Mouse (Mus musculus) ES-Bruce4 (cell line): ENCODE results near the gene Grwd1. TPM values are rescaled to one million over a fixed set of nuclear protein-coding genes. Genes with fewer than 3 reads are reported as not detected.
A peak's percentile ranks its signal among the peaks of the same experiment; 100 is the strongest.
"Not testable (repeated sequence)": the region's sequence is repeated elsewhere in the genome, so short reads cannot be mapped to it uniquely, and the experiment has no call there.

Source experiments
- H3K27ac ChIP-seq: 2 replicates; pipeline ENCODE4 v1.5.1; 2012; ENCODE audit warnings: low read length, inconsistent platforms; ENCODE audit not compliant: insufficient read depth
- H3K27me3 ChIP-seq: 2 replicates; pipeline ENCODE4 v1.6.1; 2012; ENCODE audit warnings: mild to moderate bottlenecking, low read length, inconsistent platforms; ENCODE audit not compliant: control insufficient read depth, poor library complexity, insufficient read depth, severe bottlenecking
- H3K36me3 ChIP-seq: 2 replicates; pipeline ENCODE4 v1.6.1; 2012; ENCODE audit warnings: inconsistent platforms, mild to moderate bottlenecking, low read length, moderate library complexity; ENCODE audit not compliant: control insufficient read depth, poor library complexity, insufficient read depth, severe bottlenecking
- H3K4me1 ChIP-seq: one replicate; pipeline ENCODE4 v1.8.1; 2011; ENCODE audit warnings: low read length; ENCODE audit not compliant: control insufficient read depth, insufficient read depth
- H3K4me3 ChIP-seq: 2 replicates; pipeline ENCODE4 v1.5.1; 2011; ENCODE audit warnings: low read depth, mild to moderate bottlenecking, low read length
- H3K9ac ChIP-seq: 2 replicates; pipeline ENCODE4 v1.6.1; 2012; ENCODE audit warnings: low read depth, mild to moderate bottlenecking, inconsistent platforms; ENCODE audit not compliant: poor library complexity, severe bottlenecking
- H3K9me3 ChIP-seq: replicated peaks from 2 replicates; pipeline ENCODE4 v1.6.1; 2012; ENCODE audit warnings: mild to moderate bottlenecking, low read length, inconsistent platforms; ENCODE audit not compliant: control insufficient read depth, poor library complexity, insufficient read depth, severe bottlenecking
- CTCF ChIP-seq: IDR thresholded peaks from one replicate; pipeline ENCODE4 v1.8.1; 2011; ENCODE audit warnings: low read depth, low read length
- EP300 ChIP-seq: IDR thresholded peaks from 2 replicates; pipeline ENCODE4 v1.6.1; 2011; ENCODE audit warnings: low read depth, low read length; ENCODE audit not compliant: insufficient read depth
- POLR2A ChIP-seq: IDR thresholded peaks from one replicate; pipeline ENCODE4 v1.8.1; 2011; ENCODE audit warnings: low read length; ENCODE audit not compliant: insufficient read depth
- polyA plus RNA-seq: library from polyadenylated mRNA; stranded (reverse); fragments of >200 nt; gene quantifications from 2 replicates; pipeline ENCODE4 v1.2.4, GENCODE M21; 2011; ENCODE audit warnings: low read depth; ENCODE audit not compliant: missing spikeins, insufficient read depth, insufficient read length

The Grwd1 gene
- polyA plus RNA-seq, result 32.3 and 36.3 TPM in 2 replicates

GRCm38 (mm10) chr7:45830427-45831127, at the start of gene Grwd1:
Grwd1 (minus strand) TSS chr7:45830944.
- Histone ChIP-seq H3K4me3 (peak within 1 kb of the TSS; percentile 91), H3K4me1 (no peaks in the 10 kb centered on the region), H3K27me3 (peaks cover 14% of the 10 kb centered on the region), H3K36me3 (peaks cover 34% of the 10 kb centered on the region), H3K9me3 (no peaks in the 10 kb centered on the region), H3K27ac (no peak within 1 kb of the TSS), H3K9ac (peak within 1 kb of the TSS; percentile 64)
- no peak for TF ChIP-seq POLR2A
- TF ChIP-seq CTCF, result no peak
- TF ChIP-seq EP300, result no peak

DNA sequence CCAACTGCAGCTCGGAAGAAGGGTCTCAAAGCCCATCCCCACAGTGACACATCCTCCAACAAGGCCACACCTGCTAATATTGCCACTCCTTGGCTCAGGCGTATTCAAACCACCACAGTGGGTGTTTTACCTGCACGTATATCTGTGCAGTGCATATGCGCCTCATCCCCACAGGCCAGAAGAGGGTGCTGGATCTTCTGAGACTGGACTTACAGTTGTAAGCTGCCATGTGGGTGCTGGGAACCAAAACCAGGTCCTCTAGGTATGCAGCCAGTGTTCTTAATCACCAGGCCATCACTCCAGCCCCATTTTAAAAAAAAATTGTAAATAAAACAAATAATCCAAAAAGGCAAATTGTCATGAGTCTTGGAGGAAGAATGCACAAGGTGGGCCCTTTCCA, 49.8 kb upstream of the Grwd1 start:
- H3K4me3 ChIP-seq, result no peak overlapping the region
- H3K27ac ChIP-seq, result no peak overlapping the region
- no peak for TF ChIP-seq POLR2A
- TF ChIP-seq EP300, result no peak
- no peak for TF ChIP-seq CTCF
- H3K4me1 ChIP-seq, result no peaks in the 10 kb centered on the region
- no peaks in the 10 kb centered on the region for H3K9me3 ChIP-seq
- no peak overlapping the region for H3K9ac ChIP-seq
- no peaks in the 10 kb centered on the region for H3K27me3 ChIP-seq
- H3K36me3 ChIP-seq, result peaks cover 38% of the 10 kb centered on the region

GRCm38 (mm10) chr7:45878278-45878677, 47.5 kb upstream of the Grwd1 start, which contains the start of gene Grin2d:
Grin2d (minus strand) TSS chr7:45878378.
- not testable (repeated sequence) for H3K4me3 ChIP-seq, H3K27me3 ChIP-seq, H3K9ac ChIP-seq, H3K4me1 ChIP-seq, H3K9me3 ChIP-seq, H3K27ac ChIP-seq
- H3K36me3 ChIP-seq, result peaks cover 28% of the 10 kb centered on the region

DNA sequence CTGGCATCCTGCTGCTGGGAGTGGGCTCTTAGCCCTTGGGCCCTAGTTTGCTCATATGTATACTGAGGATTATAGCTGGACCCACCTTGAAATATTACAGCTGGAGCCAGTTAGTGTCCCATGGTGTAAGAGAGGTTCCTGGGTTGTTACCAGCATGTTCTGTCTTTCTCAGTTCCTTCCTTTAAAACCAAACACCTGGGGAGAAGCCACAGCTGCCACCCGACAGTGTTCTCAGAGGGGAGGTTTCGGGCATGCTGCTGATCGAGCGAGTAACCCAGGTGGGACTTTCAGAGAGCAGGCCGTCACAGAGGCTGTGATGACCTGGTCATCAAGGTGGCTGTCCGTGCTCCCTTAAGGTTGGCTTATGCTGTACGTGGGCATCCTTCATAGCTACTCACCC, 46.2 kb upstream of the Grwd1 start:
- H3K36me3 ChIP-seq, result peaks cover 16% of the 10 kb centered on the region
- no peaks in the 10 kb centered on the region for H3K4me1 ChIP-seq
- no peak overlapping the region for H3K4me3 ChIP-seq
- TF ChIP-seq POLR2A (no peak), CTCF (no peak), EP300 (no peak)
- H3K9me3 ChIP-seq, result no peaks in the 10 kb centered on the region
- no peak overlapping the region for H3K27ac ChIP-seq
- no peak overlapping the region for H3K9ac ChIP-seq
- no peaks in the 10 kb centered on the region for H3K27me3 ChIP-seq

DNA sequence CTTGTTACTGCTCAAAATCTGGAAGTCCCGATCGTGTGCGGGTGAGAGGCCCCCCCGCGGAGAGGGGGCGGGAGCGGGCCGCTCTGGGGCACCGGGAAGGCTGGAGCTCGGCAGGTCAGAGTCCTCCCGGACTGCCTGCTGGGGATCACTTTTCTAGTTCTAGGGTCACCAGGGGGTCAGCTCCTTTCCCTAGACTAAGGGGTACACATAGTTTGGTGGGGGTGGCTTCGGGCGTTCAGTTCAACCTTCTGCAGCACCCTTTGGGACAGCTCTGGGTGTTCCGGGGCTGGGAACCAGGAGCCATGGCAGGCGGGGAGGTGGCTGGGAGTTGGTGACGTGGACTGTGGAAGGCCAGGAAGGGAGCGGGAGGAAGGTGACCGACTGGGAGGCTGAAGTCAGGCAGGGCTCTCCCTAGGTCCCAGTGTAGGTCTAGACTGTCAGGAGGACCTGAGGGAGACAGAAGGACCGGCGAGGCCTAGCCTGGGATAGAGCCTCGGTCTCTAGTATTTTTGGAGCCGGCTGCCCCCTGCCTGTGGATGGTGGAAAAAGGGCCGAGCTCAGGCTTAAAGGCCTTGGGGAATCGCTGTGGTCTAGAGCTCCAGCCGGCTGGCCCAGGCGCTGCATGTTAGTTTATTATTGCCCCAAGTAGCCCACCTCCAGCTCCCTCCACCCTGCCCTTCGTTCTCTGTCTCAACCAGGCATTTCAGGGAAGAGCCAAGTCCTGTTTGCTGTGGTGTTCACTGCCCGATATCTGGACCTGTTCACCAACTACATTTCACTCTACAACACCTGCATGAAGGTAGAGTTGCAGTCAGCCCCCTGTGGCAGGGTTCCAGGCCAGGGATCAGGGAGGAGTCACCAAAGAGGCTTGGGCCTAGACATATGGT, 42.6 kb upstream of the Grwd1 start:
- peaks cover 14% of the 10 kb centered on the region for H3K36me3 ChIP-seq
- TF ChIP-seq CTCF (no peak), POLR2A (no peak), EP300 (no peak)
- peak overlapping the region; percentile 94 for H3K4me3 ChIP-seq
- no peaks in the 10 kb centered on the region for H3K27me3 ChIP-seq
- H3K9me3 ChIP-seq, result no peaks in the 10 kb centered on the region
- H3K27ac ChIP-seq, result 0 out of 2 replicates have a peak overlapping the region, but pooled peaks have one; percentile 34
- peak overlapping the region; percentile 94 for H3K9ac ChIP-seq
- no peaks in the 10 kb centered on the region for H3K4me1 ChIP-seq

DNA sequence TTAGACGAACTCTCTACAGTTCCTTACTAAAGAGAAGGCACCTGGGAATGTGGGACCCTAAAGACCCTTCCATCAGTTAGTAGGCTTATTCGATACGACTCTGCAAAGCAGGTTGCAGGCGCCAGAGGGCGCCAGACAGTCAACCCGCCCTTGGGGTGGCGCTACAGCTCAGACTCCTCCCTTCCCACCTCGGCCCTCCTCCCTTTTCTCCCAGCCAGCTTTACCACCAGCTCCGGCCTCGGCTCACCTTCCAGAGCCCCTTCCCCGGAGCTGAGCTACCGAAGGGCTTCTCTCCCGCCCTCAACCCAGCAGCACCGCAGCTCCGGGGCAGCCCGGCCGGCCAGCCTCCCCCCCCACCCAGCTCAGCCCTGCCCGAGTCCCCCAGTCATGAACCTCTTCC, 41.9 kb upstream of the Grwd1 start, which contains the start of gene Kdelr1:
TSS of gene Kdelr1 (plus strand) at position 149 of the 400 bp plus-strand sequence.
- H3K27ac ChIP-seq, result 0 out of 2 replicates have a peak within 1 kb of the TSS, but pooled peaks have one; percentile 34

More for the DNA sequence above, 41.9 kb upstream of the Grwd1 start, which contains the start of gene Kdelr1:
- Histone ChIP-seq H3K4me1 (no peaks in the 10 kb centered on the region), H3K9me3 (no peaks in the 10 kb centered on the region), H3K4me3 (peak within 1 kb of the TSS; percentile 94), H3K9ac (peak within 1 kb of the TSS; percentile 94), H3K36me3 (peaks cover 14% of the 10 kb centered on the region), H3K27me3 (no peaks in the 10 kb centered on the region)
- TF ChIP-seq EP300 (no peak), POLR2A (peak; percentile 48), CTCF (peak; percentile 95)
